Mouse (Mus musculus): ENCODE measurements around the gene Ccr10.

- TF ChIP-seq POLR2A (IDR thresholded peaks at IDR 0.05; ENCODE audit: borderline replicate concordance, extremely low read depth, insufficient read depth, insufficient read length, poor library complexity, severe bottlenecking) (no peak), CTCF (IDR thresholded peaks at IDR 0.05; ENCODE audit: borderline replicate concordance, extremely low read depth, insufficient read depth, insufficient read length) (no peak)
Measured at GRCm38 (mm10) chr11:101164351-101164665, 10.9 kb downstream of the Ccr10 start.

Data from brain, embryonic 14.5 days (tissue).